Mouse (Mus musculus) embryo, embryonic 10 days (tissue): ENCODE measurements around the gene Vmn1r42.
"Not testable (repeated sequence)": the region's sequence is repeated elsewhere in the genome, so short reads cannot be mapped to it uniquely, and the experiment has no call there.

ENCODE experiments used
- DNase-seq: peaks from one replicate; pipeline ENCODE4 v3.0.0-alpha.2; 2015; ENCODE audit warnings: low spot score

The Vmn1r42 gene

DNA sequence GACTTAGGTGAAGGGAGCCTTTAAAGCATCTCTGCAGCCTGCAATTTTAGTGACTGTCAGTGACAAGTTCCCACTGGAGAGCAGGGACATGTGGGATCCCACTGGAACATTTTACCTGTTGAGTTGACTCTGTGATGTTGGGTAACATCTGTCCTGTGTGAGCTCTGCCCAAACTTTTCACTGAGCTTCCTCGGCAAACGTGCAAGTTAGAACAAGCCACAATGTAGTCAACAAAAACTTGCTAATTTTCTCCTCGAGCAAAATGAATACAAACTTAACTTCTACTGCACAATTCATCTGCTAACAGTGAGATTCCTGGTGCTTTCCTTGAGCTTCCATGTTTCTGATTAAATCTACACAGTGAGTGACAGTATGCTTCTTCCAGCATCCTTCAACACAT lies at the start of gene Vmn1r42, which contains the start of gene Vmn1r43:
Gene Vmn1r42, minus strand, starts transcription at position 101 of the 400 bp plus-strand sequence.
Gene Vmn1r43, minus strand, starts transcription at position 101 of the 400 bp plus-strand sequence.
- DNase-seq, result not testable (repeated sequence)

GRCm38 (mm10) chr6:89883812-89884211 lies 7.6 kb upstream of the Vmn1r42 start:
- DNase-seq, result no peak

DNA sequence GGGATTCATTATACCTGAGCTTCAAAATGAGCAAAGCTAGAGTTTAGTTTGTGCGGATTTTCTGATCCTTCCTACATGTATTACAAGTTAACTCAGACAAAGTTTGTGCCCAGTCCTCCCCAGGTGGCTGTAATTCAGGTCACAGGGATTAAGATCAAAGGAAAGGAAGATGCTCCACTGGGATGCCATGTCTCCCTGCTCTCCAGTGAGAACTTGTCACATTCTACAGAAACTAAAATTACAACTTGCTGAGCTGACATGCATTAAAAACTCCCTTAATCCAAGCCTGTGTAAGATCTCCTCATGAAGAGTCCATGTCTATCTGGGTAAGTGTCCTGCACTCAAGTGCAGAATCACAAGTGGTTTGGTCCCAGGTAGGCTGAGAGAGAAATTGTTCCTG lies 7.1 kb upstream of the Vmn1r42 start, which contains the start of gene Vmn1r44:
Gene Vmn1r44, plus strand, starts transcription at position 301 of the 400 bp plus-strand sequence.
- DNase-seq, result no peak

- no peak for DNase-seq
These were observed 4.7 kb upstream of the Vmn1r42 start for GRCm38 (mm10) chr6:89880867-89881266.

GRCm38 (mm10) chr6:89876963-89877362 lies 750 bp upstream of the Vmn1r42 start:
- DNase-seq, result no peak

DNA sequence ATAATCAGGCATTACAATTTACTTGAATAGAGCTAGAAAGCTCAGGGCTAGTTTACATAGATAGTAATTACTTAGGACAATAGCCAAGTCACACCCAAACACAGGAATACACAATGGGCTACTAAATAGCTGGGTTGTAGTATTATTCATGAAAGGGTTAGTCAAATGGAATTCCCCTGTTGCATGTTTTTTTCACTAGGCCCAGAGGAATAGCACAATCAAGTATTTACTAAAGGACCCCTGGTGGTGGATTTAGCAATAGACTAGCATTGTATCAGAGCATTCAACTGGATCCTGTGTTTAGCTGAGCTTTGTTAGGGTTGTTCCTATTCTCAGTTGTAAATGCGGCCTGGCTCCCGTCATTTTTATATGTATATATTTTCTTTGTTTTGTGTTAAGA lies 8.2 kb downstream of the Vmn1r42 start:
- DNase-seq, result no peak

DNA sequence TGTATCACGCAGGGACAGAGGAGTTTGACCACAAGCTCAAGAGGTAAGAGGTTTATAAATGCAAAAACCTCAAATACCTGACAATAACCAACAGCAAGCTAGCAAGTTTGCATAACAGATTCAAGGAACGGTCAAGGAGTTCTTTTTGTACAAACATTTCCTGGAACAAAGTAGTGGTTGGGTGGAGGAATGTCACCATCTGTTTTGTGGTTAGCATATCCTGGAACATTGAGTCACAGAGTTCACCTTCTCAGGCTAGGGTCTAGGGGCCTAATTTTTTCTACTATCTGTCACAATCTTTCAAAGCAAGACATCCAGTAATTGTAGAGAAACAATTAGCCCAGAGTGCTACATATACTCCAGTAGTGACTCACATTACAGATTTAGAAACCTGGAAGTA lies 8.9 kb downstream of the Vmn1r42 start:
- no peak for DNase-seq

DNA sequence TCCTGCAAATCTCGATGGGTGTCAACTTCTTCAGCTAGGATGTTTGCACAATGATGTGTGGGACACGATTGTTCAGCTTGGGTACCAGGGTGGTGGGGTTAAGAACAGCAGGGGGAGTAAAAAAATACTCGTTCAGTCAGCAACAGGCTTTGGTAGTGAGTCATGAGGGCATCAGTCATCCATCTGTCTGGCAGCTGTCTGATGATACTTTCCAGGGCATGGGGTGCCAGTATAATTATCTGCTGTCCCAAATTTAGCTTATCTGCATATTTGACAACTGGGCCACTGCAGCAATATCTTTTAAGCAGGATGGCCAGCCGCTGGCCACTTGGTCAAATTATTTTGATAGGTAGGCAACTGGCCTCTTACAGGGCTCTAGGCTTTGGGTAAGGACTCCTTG lies 12.4 kb downstream of the Vmn1r42 start:
- DNase-seq, result no peak

DNA sequence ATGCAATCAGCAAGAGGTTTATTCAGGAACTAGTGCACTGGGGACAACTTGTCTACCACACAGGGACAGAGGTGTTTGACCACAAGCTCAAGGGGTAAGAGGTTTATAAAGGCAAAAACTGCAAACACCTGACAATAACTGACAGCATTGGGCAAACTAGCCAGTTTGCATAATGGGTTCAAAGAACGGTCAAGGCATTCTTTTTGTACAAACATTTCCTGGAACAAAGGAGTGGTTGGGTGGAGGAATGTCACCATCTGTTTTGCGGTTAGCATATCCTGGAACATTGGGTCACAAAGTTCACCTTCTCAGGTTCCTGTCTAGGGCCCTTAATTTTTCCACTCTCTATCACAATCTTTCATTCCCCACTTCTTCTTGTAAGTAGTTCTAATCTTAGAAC lies 16.4 kb downstream of the Vmn1r42 start:
- DNase-seq, result no peak

- DNase-seq, result no peak
These were observed 18.7 kb downstream of the Vmn1r42 start for GRCm38 (mm10) chr6:89857552-89857951.
